Comparison of ENCODE assay signal across 21 mouse cellular contexts in genomic region chr1:35717166-35717565, GRCm38 (mm10).
"Had no signal": no experiment of that assay in that cellular context is flagged by ENCODE, and none has a peak within 500 bp of the region (broad histone marks: within the 10 kb centered on the region; RNA-seq: fewer than 3 reads in every experiment).

No protein-coding gene starts in this region.

- ATAC-seq: midbrain, embryonic 13.5 days; midbrain, embryonic 16.5 days had no signal

- H3K4me1 ChIP-seq: liver, embryonic 12.5 days; liver, embryonic 15.5 days; lung, embryonic 15.5 days; megakaryocyte, embryonic 14.5 days; midbrain, embryonic 10.5 days; midbrain, embryonic 13.5 days; neural tube, embryonic 13.5 days; stomach, embryonic 15.5 days had no signal

- H3K9me3 ChIP-seq: liver, embryonic 12.5 days; liver, embryonic 15.5 days; lung, embryonic 15.5 days; midbrain, embryonic 10.5 days; midbrain, embryonic 13.5 days; neural tube, embryonic 13.5 days; stomach, embryonic 15.5 days had no signal

- H3K27me3 ChIP-seq: liver, embryonic 12.5 days; liver, embryonic 15.5 days; lung, embryonic 15.5 days; megakaryocyte, embryonic 14.5 days; midbrain, embryonic 13.5 days; neural tube, embryonic 13.5 days; stomach, embryonic 15.5 days had no signal

- H3K27ac ChIP-seq: kidney, postnatal 0 days; layer of hippocampus, adult 2 months; liver, embryonic 12.5 days; liver, embryonic 15.5 days; lung, embryonic 15.5 days; midbrain, embryonic 10.5 days; midbrain, embryonic 13.5 days; neural tube, embryonic 13.5 days; stomach, embryonic 15.5 days had no signal

- DNase-seq: kidney, postnatal 25 days; layer of hippocampus, adult 9-11 months; lung, adult 18-20 months; lung, postnatal 10 days; lung, postnatal 36 days; retina, postnatal 1 day; right cerebral cortex, postnatal 25 days; spleen, adult 18-20 months; thymus, postnatal 25 days had no signal

- H3K9ac ChIP-seq: liver, embryonic 12.5 days; liver, embryonic 15.5 days; lung, embryonic 15.5 days; midbrain, embryonic 13.5 days; neural tube, embryonic 13.5 days; stomach, embryonic 15.5 days had no signal

- H3K36me3 ChIP-seq: liver, embryonic 12.5 days; liver, embryonic 15.5 days; lung, embryonic 15.5 days; midbrain, embryonic 10.5 days; midbrain, embryonic 13.5 days; neural tube, embryonic 13.5 days; stomach, embryonic 15.5 days had no signal

- H3K4me2 ChIP-seq: liver, embryonic 12.5 days; liver, embryonic 15.5 days; lung, embryonic 15.5 days; midbrain, embryonic 13.5 days; neural tube, embryonic 13.5 days; stomach, embryonic 15.5 days had no signal

- H3K4me3 ChIP-seq: layer of hippocampus, adult 2 months; liver, embryonic 12.5 days; liver, embryonic 15.5 days; lung, embryonic 15.5 days; megakaryocyte, embryonic 14.5 days; midbrain, embryonic 10.5 days; midbrain, embryonic 13.5 days; myocyte; neural tube, embryonic 13.5 days; stomach, embryonic 15.5 days had no signal
